8 mouse cellular contexts compared by ENCODE assay signal in the genomic region with DNA sequence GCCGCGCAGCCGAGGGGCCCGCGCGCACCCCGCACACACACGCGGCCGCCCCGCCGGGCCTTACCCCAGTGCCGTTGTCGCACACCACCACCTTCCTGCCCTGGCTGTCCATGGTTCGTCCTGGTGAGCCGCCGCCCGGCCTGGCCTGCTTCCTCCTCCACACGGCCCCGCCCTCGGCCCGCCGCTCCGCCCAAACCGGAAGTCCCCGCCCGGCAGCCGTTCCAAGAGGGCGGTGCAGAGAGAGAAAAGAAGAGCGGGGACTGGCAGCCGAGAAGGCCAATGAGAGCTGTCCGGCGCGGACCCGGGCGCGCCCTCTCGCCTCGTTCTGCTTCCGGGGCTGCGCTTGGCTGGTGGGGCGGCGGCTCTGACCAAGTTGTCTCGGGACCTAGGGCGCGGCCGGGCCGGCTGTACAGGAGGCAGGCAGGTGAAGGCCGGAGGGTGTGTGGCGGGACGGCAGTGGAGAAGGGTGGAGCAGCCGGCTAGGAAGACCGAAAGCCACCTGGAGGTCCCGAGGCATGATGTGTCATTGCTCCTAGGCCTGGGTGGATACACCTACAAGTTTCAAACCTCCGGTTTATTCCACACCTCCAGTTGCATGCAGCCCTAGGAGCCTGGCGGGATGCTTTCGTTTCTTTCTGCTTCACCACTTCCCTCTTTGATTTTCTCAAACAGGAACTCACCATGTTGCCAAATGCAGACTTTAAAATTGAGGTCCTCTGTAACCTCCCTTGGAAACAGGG. TPM values are rescaled to one million over a fixed set of nuclear protein-coding genes. Genes with fewer than 3 reads are reported as not detected.
A peak's percentile ranks its signal among the peaks of the same experiment; 100 is the strongest.
DNase-seq lines count a peak whose midpoint lies in the region; ATAC-seq lines count a peak whose summit lies in the region.

Gene Actr2, minus strand, starts transcription at position 173 of the 740 bp plus-strand sequence.

- peak; percentile 94 for DNase-seq in adipocyte (ENCODE audit: low spot score)
- peak; percentile 95 for DNase-seq in embryo, embryonic 10 days (ENCODE audit: low spot score)
- DNase-seq in gastrocnemius, postnatal 10 days: peak; percentile 98
- DNase-seq in induced T-regulatory cell, adult 2 months (ENCODE audit: low read depth): peak; percentile 98
- DNase-seq in left cerebral cortex, adult 9 months (ENCODE audit: low spot score in 2 of 2): peak; percentile 87 to 96
- peak; percentile 97 for DNase-seq in right cerebral cortex, postnatal 14 days
- DNase-seq in urinary bladder, postnatal 36 days (ENCODE audit: low spot score in 2 of 2): peak; percentile 95 to 97

- peak; percentile 84 for ATAC-seq in megakaryocyte progenitor cell, adult 5-6 weeks (replicated peaks; ENCODE audit: poor library complexity)

RNA-seq across cellular contexts. Expression of gene Actr2, which starts in this region (rescaled TPM):
- total RNA-seq in gastrocnemius, postnatal 10 days (2021): 10 to 100 TPM; 51.8 to 60.2 TPM
- total RNA-seq in megakaryocyte progenitor cell, adult 5-6 weeks (2015): 214 and 237 TPM in 2 replicates
- 237 and 264 TPM in 2 replicates for total RNA-seq in megakaryocyte progenitor cell, adult 5-6 weeks (2017)

Comparison
In these comparisons a context has a peak if more than half of its experiments do, and no peak if none do; other contexts are left out.
1. Peak in every context shown above with its lines: DNase-seq and ATAC-seq.